Mouse (Mus musculus): ENCODE measurements around the gene Med23. TPM values are rescaled to one million over a fixed set of nuclear protein-coding genes. Genes with fewer than 3 reads are reported as not detected.

The Med23 gene
- polyA plus RNA-seq (2015; fragmentation: Nextera tagmentation; extraction: Ambion mirVana) = 25.7 and 25.8 TPM in 2 replicates

DNA sequence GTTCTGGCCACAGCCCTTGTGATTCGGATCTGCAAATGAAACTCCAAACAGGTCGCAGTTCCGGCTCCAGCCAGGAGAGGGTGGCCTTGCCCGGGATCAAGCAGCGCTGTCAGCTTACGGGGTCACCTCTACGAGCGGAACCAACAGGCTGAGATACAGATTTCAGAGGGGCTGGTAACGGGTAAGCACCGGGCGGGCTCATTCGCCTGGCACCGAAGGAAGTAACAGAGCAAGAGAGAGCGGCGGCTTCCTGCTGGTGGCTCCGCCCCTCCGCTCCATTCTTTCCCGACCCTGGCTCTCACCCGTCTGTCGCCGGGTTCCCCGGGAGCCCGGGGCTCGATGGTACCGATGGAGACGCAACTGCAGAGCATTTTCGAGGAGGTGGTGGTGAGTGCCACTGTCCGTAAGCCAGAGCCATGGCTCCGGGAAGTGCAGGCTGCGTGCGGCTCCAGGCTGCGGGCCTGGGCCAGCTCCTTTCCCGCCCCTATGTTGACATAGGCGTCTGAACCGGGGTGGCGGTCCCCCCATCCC is at the start of gene Med23:
Gene Med23 (plus strand): TSS at position 227 of the 531 bp plus-strand sequence.
- peaks cover 31% of the 10 kb centered on the region for H3K36me3 ChIP-seq
- peak within 1 kb of the TSS; percentile 64 for H3K4me2 ChIP-seq
- peak within 1 kb of the TSS; percentile 93 for H3K9ac ChIP-seq
- peak within 1 kb of the TSS; percentile 11; the same call in 1 of the 2 replicates for H3K27ac ChIP-seq
- H3K9me3 ChIP-seq = no peaks in the 10 kb centered on the region
- under 1% methylated on average over 36 of the region's 36 CpGs for WGBS
- 0 out of 2 replicates have a peak, but pooled peaks cover 2% of the 10 kb centered on the region for H3K4me1 ChIP-seq
- peak within 1 kb of the TSS; percentile 95 for H3K4me3 ChIP-seq
- H3K27me3 ChIP-seq = no peaks in the 10 kb centered on the region
- peak; percentile 99 for ATAC-seq (ENCODE audit: insufficient number of reproducible peaks, insufficient read depth, low FRiP score, low TSS enrichment, low read depth)

- no peak overlapping the region for H3K27ac ChIP-seq
- 83% methylated on average over 4 of the region's 4 CpGs for WGBS
- no peak overlapping the region for H3K9ac ChIP-seq
- no peak overlapping the region for H3K4me3 ChIP-seq
- H3K36me3 ChIP-seq = no peaks in the 10 kb centered on the region
- H3K4me1 ChIP-seq = peaks cover 16% of the 10 kb centered on the region
- no peak overlapping the region for H3K4me2 ChIP-seq
- no peaks in the 10 kb centered on the region for H3K9me3 ChIP-seq
- H3K27me3 ChIP-seq = no peaks in the 10 kb centered on the region
- ATAC-seq (ENCODE audit: insufficient number of reproducible peaks, insufficient read depth, low FRiP score, low TSS enrichment, low read depth) = no peak
These were observed 47.7 kb upstream of the Med23 start for GRCm38 (mm10) chr10:24821990-24822676.

DNA sequence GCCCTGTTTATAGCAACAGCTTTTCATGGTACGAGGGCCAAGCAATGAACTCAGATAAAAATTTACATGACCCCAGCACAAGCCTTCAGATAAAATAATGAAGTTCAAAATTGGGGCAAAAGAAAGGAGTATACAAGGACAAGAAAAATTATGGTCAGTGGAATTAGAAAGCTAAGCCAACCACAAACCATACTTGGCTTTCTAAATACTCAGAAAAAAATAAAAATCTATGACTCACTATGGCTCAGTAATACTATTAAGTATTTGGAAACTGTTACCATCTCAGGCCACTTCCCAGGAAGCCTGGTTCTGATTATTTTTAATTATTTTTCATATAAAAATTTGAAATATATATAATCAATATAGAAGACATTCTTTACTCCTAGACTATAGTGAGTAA is 46.9 kb upstream of the Med23 start:
- H3K4me1 ChIP-seq = peaks cover 16% of the 10 kb centered on the region
- no peak overlapping the region for H3K9ac ChIP-seq
- no peak overlapping the region for H3K27ac ChIP-seq
- H3K36me3 ChIP-seq = no peaks in the 10 kb centered on the region
- H3K4me2 ChIP-seq = no peak overlapping the region
- 78% methylated on average over 1 of the region's 1 CpGs for WGBS
- H3K9me3 ChIP-seq = no peaks in the 10 kb centered on the region
- H3K4me3 ChIP-seq = no peak overlapping the region
- no peaks in the 10 kb centered on the region for H3K27me3 ChIP-seq
- ATAC-seq (ENCODE audit: insufficient number of reproducible peaks, insufficient read depth, low FRiP score, low TSS enrichment, low read depth) = no peak

DNA sequence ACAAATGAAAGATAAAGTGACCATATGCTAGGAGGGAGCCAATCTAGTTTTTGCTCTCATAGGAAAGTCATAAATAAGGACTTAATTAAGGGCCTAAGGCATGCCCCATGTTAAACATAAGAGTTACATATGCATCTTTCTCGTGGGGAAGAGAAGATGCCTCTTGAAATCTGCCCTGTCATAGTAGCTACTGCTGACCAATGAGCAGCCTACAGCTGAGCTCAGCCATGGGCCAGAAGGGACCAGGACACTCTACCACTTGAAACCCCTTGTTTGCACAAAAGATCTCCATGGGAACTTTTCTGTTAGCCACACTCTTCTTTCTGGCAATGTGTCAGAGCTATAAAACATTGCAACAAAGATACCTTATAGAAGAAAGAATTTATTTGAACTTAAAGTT is 46.5 kb upstream of the Med23 start:
- Histone ChIP-seq H3K36me3 (no peaks in the 10 kb centered on the region), H3K9me3 (no peaks in the 10 kb centered on the region), H3K4me2 (no peak overlapping the region), H3K4me1 (peaks cover 16% of the 10 kb centered on the region), H3K9ac (no peak overlapping the region), H3K27ac (no peak overlapping the region), H3K4me3 (no peak overlapping the region), H3K27me3 (no peaks in the 10 kb centered on the region)
- no peak for ATAC-seq (ENCODE audit: insufficient number of reproducible peaks, insufficient read depth, low FRiP score, low TSS enrichment, low read depth)
- 46% methylated on average over 1 of the region's 1 CpGs for WGBS

- Histone ChIP-seq H3K27me3 (no peaks in the 10 kb centered on the region), H3K4me2 (no peak overlapping the region), H3K4me1 (peaks cover 16% of the 10 kb centered on the region)
These were observed 45.9 kb upstream of the Med23 start for GRCm38 (mm10) chr10:24823697-24824535.

GRCm38 (mm10) chr10:24824621-24825020 is 45.2 kb upstream of the Med23 start:
- Histone ChIP-seq H3K4me2 (no peak overlapping the region), H3K9me3 (no peaks in the 10 kb centered on the region), H3K9ac (no peak overlapping the region), H3K27ac (no peak overlapping the region), H3K27me3 (no peaks in the 10 kb centered on the region), H3K4me1 (peaks cover 11% of the 10 kb centered on the region), H3K36me3 (no peaks in the 10 kb centered on the region), H3K4me3 (no peak overlapping the region)
- WGBS = 84% methylated on average over 8 of the region's 8 CpGs
- ATAC-seq (ENCODE audit: insufficient number of reproducible peaks, insufficient read depth, low FRiP score, low TSS enrichment, low read depth) = no peak

More at GRCm38 (mm10) chr10:24823697-24824535, 45.9 kb upstream of the Med23 start:
- no peak for ATAC-seq (ENCODE audit: insufficient number of reproducible peaks, insufficient read depth, low FRiP score, low TSS enrichment, low read depth)
- no peak overlapping the region for H3K27ac ChIP-seq
- no peaks in the 10 kb centered on the region for H3K36me3 ChIP-seq
- no peaks in the 10 kb centered on the region for H3K9me3 ChIP-seq
- no peak overlapping the region for H3K9ac ChIP-seq
- H3K4me3 ChIP-seq = no peak overlapping the region
- WGBS = 67% methylated on average over 16 of the region's 16 CpGs

- no peak overlapping the region for H3K27ac ChIP-seq
- H3K4me1 ChIP-seq = 0 out of 2 replicates have a peak, but pooled peaks cover 5% of the 10 kb centered on the region
- no peaks in the 10 kb centered on the region for H3K36me3 ChIP-seq
- H3K4me3 ChIP-seq = no peak overlapping the region
- no peak for ATAC-seq (ENCODE audit: insufficient number of reproducible peaks, insufficient read depth, low FRiP score, low TSS enrichment, low read depth)
- no peak overlapping the region for H3K4me2 ChIP-seq
- no peaks in the 10 kb centered on the region for H3K27me3 ChIP-seq
- no peaks in the 10 kb centered on the region for H3K9me3 ChIP-seq
- WGBS = 78% methylated on average over 7 of the region's 7 CpGs
- no peak overlapping the region for H3K9ac ChIP-seq
These were observed 44.2 kb upstream of the Med23 start for GRCm38 (mm10) chr10:24825456-24826081.

- Histone ChIP-seq H3K36me3 (no peaks in the 10 kb centered on the region), H3K4me2 (no peak overlapping the region), H3K4me1 (0 out of 2 replicates have a peak, but pooled peaks cover 5% of the 10 kb centered on the region), H3K27me3 (no peaks in the 10 kb centered on the region), H3K9me3 (no peaks in the 10 kb centered on the region), H3K27ac (no peak overlapping the region), H3K4me3 (no peak overlapping the region), H3K9ac (no peak overlapping the region)
- WGBS = 28% methylated on average over 6 of the region's 6 CpGs
- ATAC-seq (ENCODE audit: insufficient number of reproducible peaks, insufficient read depth, low FRiP score, low TSS enrichment, low read depth) = no peak
These were observed 43.7 kb upstream of the Med23 start for GRCm38 (mm10) chr10:24826130-24826529.

- no peak for ATAC-seq (ENCODE audit: insufficient number of reproducible peaks, insufficient read depth, low FRiP score, low TSS enrichment, low read depth)
- no peak overlapping the region for H3K4me2 ChIP-seq
- WGBS = 92% methylated on average over 4 of the region's 4 CpGs
- H3K36me3 ChIP-seq = no peaks in the 10 kb centered on the region
- no peak overlapping the region for H3K9ac ChIP-seq
- H3K27ac ChIP-seq = no peak overlapping the region
- H3K27me3 ChIP-seq = no peaks in the 10 kb centered on the region
- no peaks in the 10 kb centered on the region for H3K9me3 ChIP-seq
- no peak overlapping the region for H3K4me3 ChIP-seq
- 0 out of 2 replicates have a peak, but pooled peaks cover 5% of the 10 kb centered on the region for H3K4me1 ChIP-seq
These were observed 41.6 kb upstream of the Med23 start for GRCm38 (mm10) chr10:24828136-24828535.

- Histone ChIP-seq H3K9me3 (no peaks in the 10 kb centered on the region), H3K4me2 (no peak overlapping the region), H3K36me3 (no peaks in the 10 kb centered on the region), H3K4me1 (peaks cover 10% of the 10 kb centered on the region), H3K9ac (no peak overlapping the region), H3K27ac (no peak overlapping the region), H3K4me3 (no peak overlapping the region), H3K27me3 (no peaks in the 10 kb centered on the region)
- ATAC-seq (ENCODE audit: insufficient number of reproducible peaks, insufficient read depth, low FRiP score, low TSS enrichment, low read depth) = no peak
- 90% methylated on average over 5 of the region's 5 CpGs for WGBS
These were observed 39.3 kb upstream of the Med23 start for GRCm38 (mm10) chr10:24830448-24830847.

GRCm38 (mm10) chr10:24831377-24832095 is 38.2 kb upstream of the Med23 start:
- Histone ChIP-seq H3K4me2 (no peak overlapping the region), H3K4me3 (no peak overlapping the region), H3K36me3 (no peaks in the 10 kb centered on the region), H3K4me1 (peaks cover 20% of the 10 kb centered on the region), H3K27ac (no peak overlapping the region), H3K27me3 (no peaks in the 10 kb centered on the region), H3K9ac (no peak overlapping the region), H3K9me3 (no peaks in the 10 kb centered on the region)
- ATAC-seq (ENCODE audit: insufficient number of reproducible peaks, insufficient read depth, low FRiP score, low TSS enrichment, low read depth) = no peak
- WGBS = 54% methylated on average over 14 of the region's 15 CpGs
